Mouse (Mus musculus) kidney, adult 2 months (tissue): ENCODE measurements around the gene Micall1. TPM values are rescaled to one million over a fixed set of nuclear protein-coding genes. Genes with fewer than 3 reads are reported as not detected.
A peak's percentile ranks its signal among the peaks of the same experiment; 100 is the strongest.

ENCODE experiments used
- DNase-seq: peaks from one replicate; pipeline ENCODE4 v3.0.0; 2021
- H3K27ac ChIP-seq: fragments of 200-500 bp; 2 replicates; pipeline ENCODE4 v1.5.1; 2012; ENCODE audit warnings: low read depth, low read length, control low read depth, inconsistent platforms; ENCODE audit not compliant: insufficient read depth
- H3K27me3 ChIP-seq: fragments of 200-500 bp; replicated peaks from 2 replicates; pipeline ENCODE4 v1.6.1; 2012; ENCODE audit warnings: mild to moderate bottlenecking, moderate library complexity, low read length, inconsistent platforms; ENCODE audit not compliant: control insufficient read depth, insufficient read depth
- H3K36me3 ChIP-seq: fragments of 200-500 bp; 2 replicates; pipeline ENCODE4 v1.6.1; 2012; ENCODE audit warnings: mild to moderate bottlenecking, moderate library complexity, low read length, inconsistent platforms; ENCODE audit not compliant: control insufficient read depth, insufficient read depth
- H3K4me1 ChIP-seq: fragments of 200-500 bp; 2 replicates; pipeline ENCODE4 v1.6.1; 2011; ENCODE audit warnings: low read length; ENCODE audit not compliant: control insufficient read depth, insufficient read depth
- H3K4me3 ChIP-seq: fragments of 200-500 bp; 2 replicates; pipeline ENCODE4 v1.5.1; 2011; ENCODE audit warnings: mild to moderate bottlenecking, low read depth, low read length, control low read depth; ENCODE audit not compliant: insufficient read depth
- CTCF ChIP-seq: fragments of 200-500 bp; conservative IDR thresholded peaks from 2 replicates; pipeline ENCODE4 v1.5.1; 2011; ENCODE audit warnings: low read depth, mild to moderate bottlenecking, control low read depth, low read length, moderate library complexity, mixed read lengths; ENCODE audit not compliant: insufficient read depth, insufficient read length
- POLR2A ChIP-seq: fragments of 200-500 bp; IDR thresholded peaks from one replicate; pipeline ENCODE4 v1.6.1; 2011; ENCODE audit warnings: low read depth, low read length, control low read depth
- WGBS: fragments of 180-500 bp; shearing (Covaris S2); methylation state at CpG from one replicate; pipeline ENCODE4 v1.1.7; 2018; 5-methylcytosine and 5-hydroxymethylcytosine counted together
- polyA plus RNA-seq: library from polyadenylated mRNA; depleted of rRNA; stranded (reverse); fragments of >200 nt; gene quantifications from 2 replicates; pipeline ENCODE4 v1.2.3, GENCODE M21; 2012

The Micall1 gene
- polyA plus RNA-seq, 1 experiment, result 23.3 TPM

- no peaks in the 10 kb centered on the region for H3K36me3 ChIP-seq
- no peaks in the 10 kb centered on the region for H3K27me3 ChIP-seq
- TF ChIP-seq POLR2A, result no peak
- peak; percentile 63 for TF ChIP-seq CTCF
- 55% methylated on average over 10 of the region's 10 CpGs for WGBS
- H3K27ac ChIP-seq, result no peak overlapping the region
- no peak for DNase-seq
- peaks cover 17% of the 10 kb centered on the region for H3K4me1 ChIP-seq
- H3K4me3 ChIP-seq, result no peak overlapping the region
Observed at GRCm38 (mm10) chr15:79139640-79140039, 30.9 kb downstream of the Micall1 start.

DNA sequence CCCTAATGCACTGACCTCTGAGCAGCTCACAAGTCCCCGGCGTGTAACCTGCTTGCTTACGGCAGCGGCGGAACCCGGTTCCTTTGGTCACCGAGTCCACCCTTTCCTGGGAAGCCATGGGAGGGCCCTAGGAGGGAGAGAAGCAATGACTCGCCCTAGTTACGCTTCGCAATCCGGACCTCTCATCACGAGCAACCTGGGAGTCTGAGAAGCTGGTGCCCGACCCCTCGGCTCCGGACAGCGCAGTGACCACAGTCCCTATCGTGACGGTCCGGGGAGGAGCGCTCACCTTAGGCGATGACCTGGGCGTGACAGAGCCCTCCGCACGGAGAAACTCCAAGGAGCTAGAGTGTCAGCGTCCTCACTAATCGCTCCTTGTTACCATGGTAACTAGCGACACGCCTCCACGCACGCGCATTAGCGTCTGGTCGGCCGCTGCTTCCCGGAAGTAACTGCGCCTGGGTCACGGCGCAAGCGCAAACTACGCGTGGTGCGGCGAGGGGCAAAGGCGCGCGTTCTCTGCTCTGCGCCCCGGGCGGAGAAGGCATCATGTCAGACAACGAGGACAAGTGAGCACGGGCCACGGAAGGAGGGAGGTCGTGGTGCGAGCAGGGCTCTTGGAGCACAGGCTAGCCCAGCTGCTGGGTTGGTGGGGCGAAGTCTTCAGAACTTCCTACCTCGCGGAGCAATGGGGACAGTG, 32.3 kb downstream of the Micall1 start, which contains the start of the genes Polr2f and 1700088E04Rik:
Gene Polr2f, plus strand, starts transcription at position 144 of the 700 bp plus-strand sequence.
Gene 1700088E04Rik, minus strand, starts transcription at position 388 of the 700 bp plus-strand sequence.
- TF ChIP-seq CTCF (no peak), POLR2A (peak; percentile 71)
- under 1% methylated on average over 57 of the region's 57 CpGs for WGBS
- Histone ChIP-seq H3K4me3 (peak within 1 kb of the TSS; percentile 87), H3K4me1 (peaks cover 4% of the 10 kb centered on the region; the same call in 1 of the 2 replicates), H3K27ac (0 out of 2 replicates have a peak within 1 kb of the TSS, but pooled peaks have one; percentile 36), H3K27me3 (no peaks in the 10 kb centered on the region), H3K36me3 (no peaks in the 10 kb centered on the region)
- peak; percentile 96 for DNase-seq

GRCm38 (mm10) chr15:79141566-79141917, 32.8 kb downstream of the Micall1 start:
- Histone ChIP-seq H3K27me3 (no peaks in the 10 kb centered on the region), H3K36me3 (no peaks in the 10 kb centered on the region), H3K4me3 (peak overlapping the region; percentile 87), H3K27ac (no peak overlapping the region), H3K4me1 (no peaks in the 10 kb centered on the region; the same call in 1 of the 2 replicates)
- no peak for DNase-seq
- TF ChIP-seq CTCF, result no peak
- no peak for TF ChIP-seq POLR2A
- under 1% methylated on average over 7 of the region's 7 CpGs for WGBS

GRCm38 (mm10) chr15:79143316-79143715, 34.6 kb downstream of the Micall1 start:
- H3K36me3 ChIP-seq, result no peaks in the 10 kb centered on the region
- no peak overlapping the region for H3K4me3 ChIP-seq
- no peak for TF ChIP-seq CTCF
- TF ChIP-seq POLR2A, result no peak
- H3K27ac ChIP-seq, result no peak overlapping the region
- no peaks in the 10 kb centered on the region; the same call in 1 of the 2 replicates for H3K4me1 ChIP-seq
- DNase-seq, result no peak
- H3K27me3 ChIP-seq, result no peaks in the 10 kb centered on the region
- 82% methylated on average over 12 of the region's 12 CpGs for WGBS

DNA sequence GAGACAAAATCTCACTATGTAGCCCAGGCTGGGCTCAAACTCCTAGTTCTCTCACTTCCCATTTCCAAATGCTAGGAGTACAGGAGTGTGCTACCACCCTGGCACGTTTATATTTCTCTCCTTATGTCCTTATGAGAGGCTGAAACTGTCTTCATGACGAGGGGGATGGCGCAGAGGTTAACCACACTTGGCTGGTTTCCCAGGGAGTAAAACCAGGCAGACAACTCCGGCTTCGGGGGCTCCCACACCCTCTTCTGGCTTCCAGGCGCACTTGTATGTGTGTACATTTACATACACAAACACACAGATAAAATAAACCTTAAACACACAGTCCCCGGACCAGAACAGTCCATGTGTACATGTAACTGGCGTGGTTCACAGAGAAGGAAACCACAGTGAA, 35.3 kb downstream of the Micall1 start:
- DNase-seq, result no peak
- Histone ChIP-seq H3K36me3 (no peaks in the 10 kb centered on the region), H3K27me3 (no peaks in the 10 kb centered on the region), H3K27ac (no peak overlapping the region), H3K4me1 (no peaks in the 10 kb centered on the region; the same call in 1 of the 2 replicates), H3K4me3 (no peak overlapping the region)
- TF ChIP-seq CTCF, result no peak
- WGBS, result 58% methylated on average over 8 of the region's 8 CpGs

DNA sequence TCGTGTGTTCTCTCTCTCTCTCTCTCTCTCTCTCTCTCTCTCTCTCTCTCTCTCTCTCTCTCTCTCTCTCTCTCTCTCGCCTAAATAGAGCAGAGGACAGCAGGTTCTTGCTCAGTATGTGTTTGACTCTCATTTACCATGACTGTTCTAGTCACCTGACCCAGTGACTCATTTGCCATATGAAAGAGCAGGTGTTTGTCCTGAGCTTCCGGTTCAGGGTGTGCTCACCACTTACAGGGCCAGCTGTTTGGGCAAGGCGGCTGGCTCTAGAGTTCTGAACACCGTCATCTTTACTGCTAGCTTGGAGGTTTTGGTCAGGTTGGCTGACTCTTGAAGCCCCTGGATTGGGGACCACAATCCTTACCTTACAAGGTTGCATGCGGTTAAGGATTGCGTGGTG, 36.8 kb downstream of the Micall1 start:
- Histone ChIP-seq H3K27ac (no peak overlapping the region), H3K36me3 (no peaks in the 10 kb centered on the region), H3K4me1 (no peaks in the 10 kb centered on the region), H3K4me3 (no peak overlapping the region), H3K27me3 (no peaks in the 10 kb centered on the region)
- TF ChIP-seq CTCF, result no peak
- no peak for TF ChIP-seq POLR2A
- WGBS, result 90% methylated on average over 7 of the region's 7 CpGs
- no peak for DNase-seq

DNA sequence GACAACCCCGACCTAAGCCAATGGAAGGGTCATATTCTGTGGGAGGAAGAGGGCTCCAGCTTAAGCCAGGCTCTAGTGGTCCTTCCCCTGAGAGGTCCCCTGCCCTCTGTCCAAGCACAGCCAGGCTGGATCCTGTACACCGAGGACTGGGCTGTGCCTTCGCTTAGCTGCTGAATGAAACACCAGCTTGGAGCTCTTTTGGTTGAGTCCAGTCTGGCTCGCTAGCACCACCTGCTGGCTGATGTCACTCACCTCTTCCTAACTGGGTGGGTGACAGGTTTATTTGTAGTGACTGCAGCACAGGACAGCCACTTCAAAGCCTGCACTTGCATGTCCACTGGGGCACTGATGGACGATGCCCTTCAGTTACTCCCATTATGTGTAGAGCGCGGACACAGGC, 39.8 kb downstream of the Micall1 start:
- 39% methylated on average over 7 of the region's 7 CpGs for WGBS
- Histone ChIP-seq H3K4me1 (no peaks in the 10 kb centered on the region), H3K27ac (no peak overlapping the region), H3K4me3 (no peak overlapping the region), H3K27me3 (no peaks in the 10 kb centered on the region), H3K36me3 (no peaks in the 10 kb centered on the region)
- DNase-seq, result peak; percentile 82
- TF ChIP-seq CTCF, result peak; percentile 88
- TF ChIP-seq POLR2A, result no peak
